Mouse (Mus musculus) layer of hippocampus, adult 9-11 months (tissue): ENCODE data around the gene Capn11.

ENCODE experiments used
- DNase-seq: peaks from one replicate; pipeline ENCODE4 v3.0.0; 2022

Capn11 gene

DNA sequence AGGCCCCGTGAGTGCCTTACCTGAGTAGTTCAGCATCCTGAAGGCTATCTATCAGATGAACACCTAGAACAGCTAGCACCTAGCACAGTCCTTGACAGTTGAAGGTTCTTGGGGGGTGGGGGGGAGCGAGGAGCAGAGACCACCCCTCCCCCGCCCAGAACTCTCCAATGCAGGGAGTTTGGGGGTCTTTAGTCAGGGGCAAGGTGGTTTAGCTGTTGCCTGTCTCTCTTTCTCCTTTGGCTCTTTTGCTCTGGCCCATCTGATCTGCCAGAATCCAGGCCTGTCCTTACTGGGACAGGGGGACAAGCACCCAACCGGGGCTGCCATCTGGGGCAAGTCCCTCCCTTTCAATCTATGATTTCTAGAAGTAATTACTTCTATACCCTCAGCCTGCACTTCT is at the start of gene Capn11:
Gene Capn11, minus strand, starts transcription at position 101 of the 400 bp plus-strand sequence.
- no peak for DNase-seq

DNA sequence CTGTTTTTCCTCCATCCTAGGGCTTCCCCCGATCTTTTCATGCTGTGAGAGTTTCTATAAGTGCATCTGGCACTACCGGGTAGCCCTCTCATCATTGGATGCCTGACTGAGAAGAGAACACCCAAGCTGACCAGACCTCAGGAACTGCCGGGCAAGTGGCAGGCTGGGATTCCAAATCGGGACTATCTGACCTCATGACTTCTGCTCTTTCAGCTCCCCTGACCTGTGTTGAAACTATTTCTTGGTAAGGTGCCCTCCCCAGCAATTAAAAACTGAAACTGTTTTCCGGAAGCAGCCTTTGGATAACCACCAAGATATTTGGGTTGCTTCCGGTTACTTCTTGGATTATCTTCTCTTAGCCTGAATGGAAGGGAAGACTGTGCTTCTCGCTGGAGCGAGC is 49.1 kb upstream of the Capn11 start:
- no peak for DNase-seq

DNA sequence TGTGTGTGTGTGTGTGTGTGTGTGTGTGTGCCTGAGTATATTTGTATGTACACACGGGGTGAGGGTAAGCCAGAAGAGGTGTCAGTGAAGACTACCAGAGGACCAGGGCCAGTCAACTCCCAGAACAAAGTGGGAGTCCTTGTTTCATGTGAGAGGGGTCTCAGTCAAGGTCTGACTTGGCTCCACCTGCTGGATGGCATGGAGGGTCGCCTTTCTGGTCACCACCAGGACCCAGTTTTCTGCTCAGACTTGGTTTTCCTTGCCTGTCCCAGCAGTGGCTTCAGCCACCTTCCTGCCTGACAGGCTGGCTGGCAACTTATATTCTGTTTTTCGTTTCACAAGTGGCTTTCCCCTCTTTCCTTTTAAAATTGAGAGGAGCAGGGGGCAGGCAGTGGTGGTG is 48.3 kb upstream of the Capn11 start:
- no peak for DNase-seq

DNA sequence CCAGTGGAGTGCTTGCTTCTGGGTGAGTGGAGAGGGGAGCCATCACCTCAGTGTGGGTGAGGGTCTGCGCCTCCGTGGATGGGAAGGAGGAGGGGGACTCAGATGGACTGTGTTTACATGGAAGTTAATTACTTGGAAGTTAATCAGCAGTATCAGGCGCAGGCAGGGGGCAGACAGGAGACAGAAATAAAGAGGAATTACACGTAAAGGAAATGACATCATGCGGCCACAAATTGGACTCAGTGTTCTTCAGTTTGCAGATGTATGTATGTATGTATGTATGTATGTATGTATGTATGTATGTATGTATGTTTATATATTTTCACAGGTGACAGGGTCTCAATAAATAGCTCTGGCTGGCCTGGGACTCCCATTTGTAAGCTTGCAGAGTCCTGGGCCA is 47.7 kb upstream of the Capn11 start:
- DNase-seq, result no peak

DNA sequence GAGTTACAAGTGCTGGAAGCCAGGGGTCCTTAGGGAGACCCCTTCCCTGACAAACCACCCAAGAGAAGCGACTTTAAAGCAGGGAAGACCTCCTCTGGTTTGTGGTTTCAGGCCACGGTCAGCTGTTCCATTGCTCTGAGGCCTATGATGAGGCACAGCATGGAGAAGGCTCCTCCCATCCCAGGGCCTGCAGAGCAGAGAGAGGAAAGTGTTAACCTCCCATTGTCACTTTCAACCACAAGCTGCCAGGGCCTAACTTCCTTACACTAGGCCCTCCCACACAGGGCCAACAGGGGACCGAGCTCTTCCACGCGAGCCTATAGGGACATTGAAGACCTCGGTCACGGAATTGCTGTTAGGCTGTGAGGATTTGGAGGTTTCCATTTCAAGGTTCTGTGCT is 44.1 kb upstream of the Capn11 start:
- DNase-seq, result no peak

DNA sequence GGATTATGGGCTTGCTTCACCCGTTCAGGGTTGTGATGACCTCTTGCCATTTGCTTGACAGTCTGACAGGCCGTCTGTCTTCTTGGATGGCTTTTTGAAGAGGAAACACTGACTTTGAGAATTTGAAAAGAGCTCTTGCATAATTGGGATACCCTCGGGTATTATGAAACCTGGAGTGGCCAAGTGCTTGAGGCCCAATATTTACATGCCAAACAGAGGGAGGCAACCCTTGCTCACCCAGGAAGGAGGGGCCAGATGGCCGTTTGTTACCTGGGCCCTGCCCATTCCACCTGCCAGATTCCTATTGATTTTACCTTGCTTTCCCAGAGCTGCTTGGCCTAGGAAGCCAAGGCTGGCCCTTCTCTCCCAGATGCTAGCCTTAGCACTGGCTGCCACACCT is 43.1 kb upstream of the Capn11 start:
- DNase-seq, result no peak

DNA sequence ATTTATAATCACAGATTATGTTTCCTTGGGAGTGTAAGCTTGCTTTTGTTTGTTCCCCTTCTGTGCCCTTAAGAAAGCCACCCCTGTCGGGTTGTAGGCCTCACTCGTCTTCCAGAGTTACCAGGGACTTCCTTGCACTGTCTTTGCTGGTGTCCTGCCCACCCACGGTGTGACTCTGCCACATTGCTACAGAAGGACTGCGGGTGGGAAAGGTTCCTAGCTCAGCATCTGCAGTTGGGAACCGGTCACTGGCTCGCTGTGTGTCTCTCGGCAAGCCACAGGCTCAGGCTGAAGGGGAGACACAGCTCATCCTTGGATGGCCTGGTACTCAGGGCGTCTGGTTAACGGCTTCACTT is 42.1 kb upstream of the Capn11 start:
- no peak for DNase-seq

DNA sequence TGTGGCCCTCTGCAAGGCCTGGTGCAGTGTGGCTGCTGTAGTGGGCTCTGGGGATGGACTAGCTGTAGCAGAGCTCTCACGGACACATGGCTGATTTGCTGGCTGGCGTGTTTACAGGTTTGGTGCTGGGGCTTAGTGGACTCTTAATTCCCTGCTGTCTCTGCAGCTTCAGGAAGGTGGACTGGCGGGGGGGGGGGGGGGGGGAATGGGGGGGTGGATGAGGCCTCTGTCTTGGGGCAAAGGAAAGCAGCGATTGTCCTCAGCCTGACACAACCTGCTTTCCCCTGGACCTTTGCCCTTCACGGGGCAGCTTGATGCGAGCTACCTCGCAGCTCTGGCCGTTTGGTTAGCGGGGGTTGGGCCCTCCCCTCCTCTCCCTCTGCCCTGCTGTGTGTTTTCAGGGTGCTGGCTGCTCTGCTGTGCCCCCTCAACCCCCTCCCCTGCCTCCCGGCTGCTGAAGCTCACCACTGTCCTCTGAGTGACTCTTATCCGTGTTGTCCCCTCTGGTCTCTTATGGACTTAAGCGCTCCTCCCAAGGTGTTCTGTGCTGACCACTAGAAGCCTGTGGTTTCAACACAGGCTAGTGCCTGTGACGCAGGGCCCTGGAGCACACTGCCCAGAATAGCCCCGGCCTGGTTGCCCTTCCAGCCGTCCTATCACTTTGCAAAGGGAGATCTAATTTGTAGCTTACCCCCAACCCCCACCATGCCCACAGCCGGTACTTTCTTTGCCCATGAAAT is 41.5 kb upstream of the Capn11 start:
- DNase-seq, result no peak

DNA sequence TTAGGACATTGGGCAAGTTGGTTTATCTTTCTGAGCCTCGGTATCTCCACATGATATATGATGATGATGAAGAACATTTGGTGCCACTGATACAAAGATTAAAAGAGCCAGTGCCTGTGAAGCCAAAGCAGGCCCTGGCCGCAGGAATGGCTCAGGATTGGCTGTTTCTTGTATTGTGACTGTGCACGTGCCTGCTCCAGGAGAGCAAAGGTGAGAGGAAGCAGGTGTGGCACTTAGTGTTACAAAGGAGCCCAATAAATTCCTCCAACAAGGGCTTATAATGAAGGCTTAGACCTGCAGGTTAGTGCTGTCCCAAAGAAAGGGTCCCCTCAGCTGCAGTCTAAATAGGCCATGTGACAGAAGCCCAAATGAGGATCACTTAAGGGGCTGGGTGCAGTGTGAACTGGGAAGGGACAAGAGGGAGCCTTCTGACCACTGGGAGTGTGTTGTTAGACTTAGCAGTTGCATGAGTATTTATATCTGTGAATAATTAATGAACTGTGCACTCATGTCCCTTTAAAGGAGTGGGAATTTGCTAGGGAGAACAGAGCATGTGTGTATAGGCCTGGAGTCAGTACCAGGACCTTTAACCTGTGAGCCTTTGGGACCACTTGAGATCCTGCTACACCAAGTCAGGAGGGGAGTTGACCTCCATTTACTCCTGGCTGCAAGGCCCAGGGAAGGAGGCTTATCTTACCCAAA is 40.1 kb upstream of the Capn11 start:
- no peak for DNase-seq

DNA sequence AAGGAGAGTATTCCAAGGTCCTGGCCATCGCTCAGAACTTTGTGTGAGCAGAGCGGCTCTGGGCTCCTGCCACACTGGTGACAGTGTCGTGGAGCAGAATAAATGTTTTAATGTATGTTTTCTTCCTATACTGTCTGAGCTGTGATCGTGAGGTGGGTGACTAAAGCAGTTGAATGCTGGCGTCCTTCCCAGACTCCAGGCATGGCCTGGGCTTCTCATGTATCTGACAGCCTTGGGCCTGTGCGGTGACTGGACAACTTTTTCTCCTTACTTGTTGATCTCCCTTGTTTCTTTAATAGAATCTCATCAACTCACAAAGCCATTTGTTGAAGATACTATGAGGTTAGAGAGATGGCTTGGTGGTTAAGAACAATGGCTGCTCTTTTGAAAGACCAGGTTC is 39.2 kb upstream of the Capn11 start:
- DNase-seq, result no peak

DNA sequence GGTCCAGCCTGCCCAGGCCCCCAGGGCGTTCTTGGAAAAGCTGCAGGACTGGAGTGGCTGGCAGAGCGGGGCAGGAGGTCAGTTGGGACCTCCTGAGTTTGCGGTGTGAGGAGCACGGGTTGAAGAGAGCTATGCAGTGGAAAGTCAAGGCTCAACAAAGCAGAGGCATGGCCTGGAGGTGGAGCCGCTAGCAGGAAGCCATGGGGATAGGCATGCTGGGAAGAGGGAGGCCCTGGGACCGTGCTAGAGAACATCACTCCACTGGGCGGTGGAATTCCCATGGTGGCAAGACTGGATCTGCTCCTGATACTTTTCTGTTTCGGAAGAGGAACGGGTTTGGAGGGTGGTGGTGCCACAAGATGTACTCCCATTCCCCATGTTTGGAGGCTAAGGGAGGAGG is 37.9 kb upstream of the Capn11 start:
- no peak for DNase-seq

DNA sequence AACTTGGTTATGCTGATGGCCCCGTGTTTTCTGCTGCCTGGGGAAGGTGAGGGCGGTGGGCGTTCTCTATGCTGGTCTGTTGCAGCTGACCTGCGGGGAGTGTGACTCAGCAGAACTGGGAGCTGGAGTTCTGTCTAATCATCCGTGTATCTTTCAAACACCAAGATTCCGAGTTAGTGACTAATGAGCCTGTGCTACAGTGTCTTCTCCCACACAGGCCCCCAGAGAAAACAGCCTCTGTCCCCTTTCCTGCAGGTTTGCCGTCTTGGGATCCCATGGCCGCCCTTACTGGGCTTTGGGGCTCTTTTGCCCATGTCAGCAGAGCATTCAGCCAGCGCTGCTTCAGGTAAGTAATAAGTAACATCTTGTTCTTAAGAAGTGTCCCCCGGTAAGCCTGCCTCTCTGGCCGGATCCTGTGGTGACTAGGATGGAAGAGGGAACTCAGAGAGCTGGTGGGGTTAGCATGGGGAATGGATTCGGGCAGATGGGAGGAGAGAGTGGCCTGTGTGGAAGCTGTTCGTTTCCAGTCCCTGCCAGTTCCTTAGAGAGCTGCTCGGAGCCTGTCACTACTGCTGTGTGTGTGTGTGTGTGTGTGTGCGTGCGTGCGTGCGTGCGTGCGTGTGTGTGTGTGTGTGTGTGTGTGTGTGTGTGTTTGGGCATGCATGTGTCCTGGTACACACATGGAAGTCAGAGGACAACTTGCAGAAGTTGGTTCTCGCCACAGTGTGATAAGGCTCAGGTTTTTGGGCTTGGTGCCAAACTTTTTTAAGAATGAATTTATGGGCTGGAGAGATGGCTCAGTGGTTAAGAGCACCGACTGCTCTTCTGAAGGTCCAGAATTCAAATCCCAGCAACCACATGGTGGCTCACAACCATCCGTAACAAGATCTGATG is 36.3 kb upstream of the Capn11 start:
- no peak for DNase-seq

DNA sequence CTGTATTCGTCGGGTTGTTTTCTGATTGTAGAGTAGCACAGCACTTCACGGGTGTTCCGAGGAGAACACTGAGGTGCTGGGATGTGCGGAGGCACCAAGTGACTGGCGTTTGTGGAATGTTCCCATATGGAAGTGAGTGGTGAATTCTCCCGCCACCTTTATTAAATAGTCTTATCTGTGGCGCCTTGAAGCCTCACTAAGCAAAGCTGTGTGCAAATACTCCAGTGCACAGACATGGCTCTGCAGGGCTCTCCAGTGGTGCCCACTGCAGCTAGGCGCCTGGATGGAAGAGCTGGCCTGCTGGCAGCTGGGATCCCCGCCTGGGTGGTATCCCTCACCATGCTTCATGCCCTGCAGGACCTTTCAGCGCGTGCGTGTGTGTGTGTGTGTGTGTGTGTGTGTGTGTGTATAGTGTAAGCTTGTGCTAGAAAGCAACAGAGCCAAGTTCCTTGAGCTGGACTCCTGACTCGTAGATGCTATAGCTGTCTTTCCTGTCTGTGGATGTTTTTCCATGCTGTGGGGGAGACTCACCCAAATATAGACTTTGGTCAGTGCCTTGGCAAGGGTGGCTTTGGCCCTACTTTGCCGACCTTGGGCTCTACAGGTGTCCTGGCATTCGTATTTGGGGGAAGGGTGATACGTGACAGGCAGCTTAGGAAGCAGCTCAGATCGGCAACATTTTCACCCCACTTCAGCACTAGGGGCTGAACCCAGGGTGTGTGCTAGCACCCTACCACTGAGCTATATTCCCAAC is 34.9 kb upstream of the Capn11 start:
- DNase-seq, result no peak

DNA sequence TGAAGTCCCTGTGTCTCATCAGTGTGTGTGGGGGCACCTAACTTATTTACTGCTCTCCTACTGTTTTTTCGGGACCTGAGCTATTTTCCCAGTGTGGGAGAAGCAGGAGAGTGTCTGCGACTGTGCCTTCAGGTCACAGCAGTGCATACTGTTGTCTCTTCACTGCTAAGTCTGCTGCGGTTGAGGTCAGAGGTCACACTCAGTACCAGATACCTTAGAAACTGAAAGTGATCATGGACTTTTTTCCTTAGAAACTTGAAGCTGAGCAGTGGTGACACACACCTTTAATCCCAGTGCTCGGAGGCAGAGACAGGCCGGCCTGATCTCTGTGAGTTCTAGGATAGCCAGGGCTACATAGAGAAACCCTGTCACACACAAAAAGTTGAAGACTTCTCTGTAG is 33.0 kb upstream of the Capn11 start:
- DNase-seq, result no peak

DNA sequence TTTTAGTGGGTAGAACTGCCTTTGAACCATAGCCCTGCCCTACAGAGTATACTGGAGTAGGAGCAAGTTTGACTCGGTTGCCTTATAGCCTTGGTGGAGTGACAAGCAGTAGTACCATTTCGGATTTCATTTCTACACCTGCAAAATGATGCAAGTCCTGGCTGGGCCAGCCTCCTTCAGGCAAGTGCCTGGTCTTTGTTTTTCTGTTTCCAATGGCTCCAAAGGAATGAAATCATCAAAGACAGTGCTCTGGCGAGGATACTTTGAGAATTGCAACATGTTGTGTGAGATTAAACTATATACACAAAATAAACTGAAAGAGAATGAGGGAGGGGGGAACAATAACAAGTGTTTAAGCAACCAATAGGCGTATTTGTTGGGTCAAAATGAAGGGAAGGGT is 30.9 kb upstream of the Capn11 start:
- DNase-seq, result no peak

DNA sequence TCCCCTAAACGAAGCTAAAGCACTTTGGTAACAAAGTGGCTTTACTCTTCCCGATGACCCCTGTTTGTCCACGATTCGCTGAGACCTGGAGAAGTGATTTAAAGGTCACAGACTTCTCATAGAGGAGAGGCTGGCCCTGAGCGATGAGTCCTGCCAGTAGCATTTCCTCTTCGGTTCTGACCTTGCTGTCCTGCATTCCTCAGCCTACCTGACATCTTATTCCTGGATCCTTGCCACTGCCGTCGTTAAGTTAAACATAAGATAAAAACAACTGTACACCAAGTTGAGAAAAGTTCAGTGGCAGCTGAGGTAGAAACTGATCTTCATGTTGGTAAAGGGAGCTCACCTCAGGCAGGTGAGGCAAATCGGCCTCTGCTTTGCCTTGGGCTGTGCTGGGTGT is 30.0 kb upstream of the Capn11 start:
- no peak for DNase-seq

DNA sequence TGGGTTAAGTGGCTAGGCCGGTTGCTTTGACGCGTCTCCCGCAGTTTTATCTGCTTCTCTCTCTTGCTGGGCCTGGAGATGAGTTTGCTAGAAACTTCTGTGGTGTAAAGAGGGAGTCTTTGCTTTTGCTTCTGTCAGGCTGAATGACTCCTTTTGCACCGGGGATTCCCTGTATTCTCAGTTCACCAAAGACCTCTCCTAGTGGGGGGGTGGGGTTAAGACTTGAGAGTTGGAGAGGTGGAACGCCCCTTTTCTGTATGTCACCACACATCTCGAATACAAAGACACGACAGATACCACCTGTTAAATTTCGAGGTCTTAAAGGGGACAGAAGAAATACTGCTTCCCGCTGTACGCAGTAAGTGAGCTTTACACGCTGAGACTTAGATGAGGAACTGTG is 27.6 kb upstream of the Capn11 start, which contains the start of gene Tmem63b:
Gene Tmem63b, minus strand, starts transcription at position 190 of the 400 bp plus-strand sequence.
- DNase-seq, result no peak

DNA sequence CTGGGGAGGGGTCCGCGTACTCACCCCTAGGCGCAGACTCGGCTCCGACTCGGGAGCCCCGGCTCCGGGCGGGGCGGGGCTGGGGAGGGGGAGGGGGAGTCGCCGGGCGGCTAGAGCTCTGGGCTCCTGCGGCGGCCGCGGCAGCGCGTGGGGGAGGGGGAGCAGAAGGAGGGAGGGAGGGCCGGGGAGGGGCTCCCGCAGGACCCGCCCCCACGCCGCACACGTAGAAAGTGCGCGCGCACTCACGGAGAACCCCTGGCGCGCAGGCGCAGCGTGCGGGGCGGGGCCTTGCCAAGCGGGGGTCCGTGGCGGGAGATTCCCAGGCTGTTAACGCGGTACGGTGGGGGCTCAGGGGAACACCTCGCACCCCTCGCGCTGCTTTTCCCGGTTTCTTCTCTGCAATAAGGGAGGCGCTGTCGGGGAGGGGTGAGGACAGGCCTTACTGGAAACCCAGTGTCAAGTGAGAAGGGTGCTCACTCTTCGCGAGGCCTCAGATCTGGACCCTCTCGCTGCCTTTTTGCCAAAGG is 27.0 kb upstream of the Capn11 start, which contains the start of gene Mrpl14:
Gene Mrpl14, plus strand, starts transcription at position 230 of the 527 bp plus-strand sequence.
- peak; percentile 92 for DNase-seq

DNA sequence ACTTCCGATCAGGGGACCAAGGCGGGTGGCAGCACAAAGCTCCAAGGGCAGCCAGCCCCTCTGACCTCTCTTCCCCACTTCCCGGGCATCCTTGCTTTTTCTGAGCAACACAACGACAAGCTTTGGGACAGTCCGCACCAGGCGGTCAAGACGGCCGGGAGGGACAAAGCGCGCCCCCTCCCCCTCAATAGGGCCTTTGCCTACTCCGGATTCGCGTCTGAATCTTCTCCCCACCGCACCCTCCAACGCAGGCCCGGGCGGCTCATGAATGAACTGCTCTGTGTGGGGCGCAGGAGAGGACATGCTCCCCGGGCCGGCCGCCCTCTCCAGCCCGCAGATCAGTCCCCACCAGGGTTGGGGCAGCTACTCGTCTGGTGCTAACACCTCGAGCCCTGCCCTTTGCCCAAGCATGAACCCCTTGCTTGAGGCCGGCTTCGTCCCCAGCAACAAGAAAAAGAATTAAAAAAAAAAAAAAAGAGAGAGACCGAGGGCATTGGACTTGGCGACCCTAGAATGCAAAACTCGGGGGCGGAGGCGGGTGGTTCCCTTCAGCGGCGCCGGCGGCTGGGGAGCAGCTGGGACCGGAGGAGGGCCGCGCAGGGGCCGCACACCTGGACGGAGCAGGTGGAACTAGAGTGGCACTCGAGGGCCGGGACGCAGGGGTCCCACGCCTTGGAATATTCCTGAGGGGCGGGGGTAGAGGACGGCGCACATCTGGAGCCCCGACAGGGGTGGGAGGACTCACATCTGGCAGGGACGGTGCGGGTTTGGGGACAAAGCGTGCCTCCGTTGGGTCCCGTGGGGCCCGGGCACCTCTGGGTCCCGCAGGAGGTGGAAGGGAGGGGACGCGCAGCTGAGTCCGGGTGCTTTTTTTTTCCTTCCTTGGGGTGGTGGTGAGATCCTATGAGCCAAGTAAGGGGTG is 26.3 kb upstream of the Capn11 start:
- DNase-seq, result no peak

DNA sequence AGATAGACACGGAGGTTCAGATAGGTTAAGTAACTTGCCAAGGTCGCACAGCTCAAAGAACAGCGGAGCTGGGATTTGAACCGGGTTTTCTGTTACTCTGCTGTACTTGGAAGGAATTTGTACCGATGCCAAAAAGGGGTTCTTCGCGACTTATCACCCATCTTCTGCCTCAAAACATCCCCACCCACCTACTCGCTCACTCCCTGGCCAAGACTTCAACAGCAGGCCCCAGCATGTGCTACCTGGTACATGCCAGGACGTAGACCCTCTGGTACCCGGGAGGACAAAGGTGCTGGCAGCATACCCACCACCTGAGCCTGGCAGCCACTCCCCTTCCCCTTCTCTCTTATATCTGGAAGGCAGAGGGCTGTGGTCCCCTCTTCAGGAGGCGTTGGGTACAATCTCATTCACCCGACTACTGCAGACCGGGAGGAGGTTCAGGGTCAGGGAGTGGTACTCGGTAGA is 25.6 kb upstream of the Capn11 start:
- DNase-seq, result no peak

DNA sequence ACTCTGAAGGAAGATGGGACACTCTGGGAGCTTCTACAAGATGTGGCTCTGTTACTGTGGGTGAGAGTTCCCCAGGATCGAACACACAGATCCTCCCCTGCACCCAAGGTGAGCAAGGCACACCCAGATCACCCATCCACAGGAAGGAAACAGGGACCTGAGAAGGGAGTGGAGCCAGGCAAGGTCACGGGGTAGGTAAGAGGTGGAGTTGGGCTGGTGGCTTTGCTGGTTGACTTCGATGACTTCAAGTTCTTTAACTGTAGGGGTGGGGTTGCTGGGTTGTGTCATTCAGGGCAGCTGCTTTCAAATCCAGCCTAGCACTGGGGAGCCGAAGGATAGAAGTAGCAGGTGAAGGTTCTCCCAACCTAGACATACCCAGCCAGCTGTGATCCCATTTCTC is 23.7 kb upstream of the Capn11 start:
- DNase-seq, result no peak
